ENCODE assay signal across 7 mouse cellular contexts in genomic region chr7:44855036-44855435, GRCm38 (mm10). TPM values are rescaled to one million over a fixed set of nuclear protein-coding genes. Genes with fewer than 3 reads are reported as not detected.
DNase-seq lines count a peak whose midpoint lies in the region; ATAC-seq and TF ChIP-seq lines count a peak whose summit lies in the region.

No protein-coding gene starts in this region.

- H3K4me3 ChIP-seq in lung, postnatal 0 days (ENCODE audit: low read depth, low read length) = peak overlapping the region; percentile 55
- peak overlapping the region; percentile 48 for H3K4me3 ChIP-seq in forebrain, embryonic 13.5 days
- H3K4me3 ChIP-seq in limb, embryonic 14.5 days (replicated peaks; ENCODE audit: low read length) = peak overlapping the region; percentile 51
- H3K4me3 ChIP-seq in stomach, embryonic 16.5 days (replicated peaks; ENCODE audit: low read length) = peak overlapping the region; percentile 63

- no peak for DNase-seq in lung, postnatal 0 days (ENCODE audit: low spot score)
- DNase-seq in lung, postnatal 10 days = no peak
- DNase-seq in limb, embryonic 14.5 days (ENCODE audit: low spot score) = no peak
- no peak for DNase-seq in gastrocnemius, postnatal 10 days
- no peak for DNase-seq in urinary bladder, postnatal 25 days (ENCODE audit: low spot score)

- H3K4me1 ChIP-seq in lung, postnatal 0 days (ENCODE audit: insufficient read depth, low read depth, low read length) = peaks cover 22% of the 10 kb centered on the region
- H3K4me1 ChIP-seq in forebrain, embryonic 13.5 days = peaks cover 70% of the 10 kb centered on the region
- peaks cover 27% of the 10 kb centered on the region for H3K4me1 ChIP-seq in limb, embryonic 14.5 days (ENCODE audit: control insufficient read depth, insufficient read depth, low read length)
- H3K4me1 ChIP-seq in stomach, embryonic 16.5 days (ENCODE audit: control insufficient read depth, insufficient read depth, low read length) = peaks cover 51% of the 10 kb centered on the region

- H3K4me2 ChIP-seq in lung, postnatal 0 days (replicated peaks; ENCODE audit: low read depth, low read length) = peak overlapping the region; percentile 96
- H3K4me2 ChIP-seq in forebrain, embryonic 13.5 days = peak overlapping the region; percentile 83
- peak overlapping the region; percentile 95 for H3K4me2 ChIP-seq in limb, embryonic 14.5 days (replicated peaks; ENCODE audit: low read depth, low read length, severe bottlenecking)
- peak overlapping the region; percentile 93 for H3K4me2 ChIP-seq in stomach, embryonic 16.5 days (ENCODE audit: low read depth, low read length)

- no peak for ATAC-seq in lung, postnatal 0 days
- no peak for ATAC-seq in forebrain, embryonic 13.5 days
- ATAC-seq in limb, embryonic 14.5 days (ENCODE audit: low FRiP score, low read depth) = no peak
- ATAC-seq in stomach, embryonic 16.5 days (ENCODE audit: insufficient read depth, low FRiP score) = peak; percentile 2; the same call in 1 of the 2 replicates

- WGBS in lung, postnatal 0 days = 42% methylated on average over 10 of the region's 10 CpGs
- WGBS in forebrain, embryonic 13.5 days = 30% methylated on average over 10 of the region's 10 CpGs
- WGBS in limb, embryonic 14.5 days = 47% methylated on average over 10 of the region's 10 CpGs
- 43% methylated on average over 10 of the region's 10 CpGs for WGBS in stomach, embryonic 16.5 days

- no peak for TF ChIP-seq EP300 in lung, postnatal 0 days (IDR thresholded peaks at IDR 0.05)

- no peak for TF ChIP-seq CTCF in lung, postnatal 0 days (IDR thresholded peaks at IDR 0.05)

- no peak for TF ChIP-seq POLR2A in limb, embryonic 14.5 days (IDR thresholded peaks at IDR 0.05; ENCODE audit: borderline replicate concordance, extremely low read depth, insufficient read depth, insufficient read length)

- peak overlapping the region; percentile 70 for H3K9ac ChIP-seq in lung, postnatal 0 days (replicated peaks; ENCODE audit: low read depth)
- peak overlapping the region; percentile 78 for H3K9ac ChIP-seq in forebrain, embryonic 13.5 days
- peak overlapping the region; percentile 54 for H3K9ac ChIP-seq in limb, embryonic 14.5 days (ENCODE audit: low read depth, low read length, severe bottlenecking)
- H3K9ac ChIP-seq in stomach, embryonic 16.5 days (ENCODE audit: low read length) = peak overlapping the region; percentile 77

- peak overlapping the region; percentile 98 for H3K27ac ChIP-seq in lung, postnatal 0 days (ENCODE audit: low read length)
- H3K27ac ChIP-seq in forebrain, embryonic 13.5 days = peak overlapping the region; percentile 90
- peak overlapping the region; percentile 84 for H3K27ac ChIP-seq in limb, embryonic 14.5 days (replicated peaks; ENCODE audit: low read depth, low read length)
- H3K27ac ChIP-seq in stomach, embryonic 16.5 days (ENCODE audit: low read length) = peak overlapping the region; percentile 98

- H3K36me3 ChIP-seq in lung, postnatal 0 days (ENCODE audit: insufficient read depth, low read length) = no peaks in the 10 kb centered on the region
- peaks cover 22% of the 10 kb centered on the region for H3K36me3 ChIP-seq in forebrain, embryonic 13.5 days (ENCODE audit: poor library complexity, severe bottlenecking)
- peaks cover 16% of the 10 kb centered on the region for H3K36me3 ChIP-seq in limb, embryonic 14.5 days (ENCODE audit: control insufficient read depth, insufficient read depth, low read length)
- no peaks in the 10 kb centered on the region for H3K36me3 ChIP-seq in stomach, embryonic 16.5 days (ENCODE audit: control insufficient read depth, insufficient read depth, low read length)

- no peaks in the 10 kb centered on the region for H3K9me3 ChIP-seq in lung, postnatal 0 days (ENCODE audit: low read length)
- H3K9me3 ChIP-seq in forebrain, embryonic 13.5 days (replicated peaks) = no peaks in the 10 kb centered on the region
- H3K9me3 ChIP-seq in limb, embryonic 14.5 days (ENCODE audit: control insufficient read depth, low read length) = no peaks in the 10 kb centered on the region
- no peaks in the 10 kb centered on the region for H3K9me3 ChIP-seq in stomach, embryonic 16.5 days (replicated peaks; ENCODE audit: control insufficient read depth, low read length)

- H3K27me3 ChIP-seq in lung, postnatal 0 days (replicated peaks; ENCODE audit: insufficient read depth, low read length) = no peaks in the 10 kb centered on the region
- H3K27me3 ChIP-seq in forebrain, embryonic 13.5 days = no peaks in the 10 kb centered on the region
- no peaks in the 10 kb centered on the region for H3K27me3 ChIP-seq in limb, embryonic 14.5 days (ENCODE audit: control insufficient read depth, insufficient read depth, low read length)
- no peaks in the 10 kb centered on the region for H3K27me3 ChIP-seq in stomach, embryonic 16.5 days (ENCODE audit: control insufficient read depth, insufficient read depth, low read length)

RNA-seq across cellular contexts. Expression of gene Pnkp, which starts 1.9 kb away (rescaled TPM):
- polyA plus RNA-seq in lung, postnatal 0 days (2015; fragmentation: Nextera tagmentation; extraction: Ambion mirVana) = 39.7 and 41.3 TPM in 2 replicates
- polyA plus RNA-seq in forebrain, embryonic 13.5 days (2015; fragmentation: Nextera tagmentation; extraction: Ambion mirVana) = 34.9 and 38.1 TPM in 2 replicates
- polyA plus RNA-seq in limb, embryonic 14.5 days (2012; rRNA removed) = 28.7 and 32.0 TPM in 2 replicates
- polyA plus RNA-seq in limb, embryonic 14.5 days (2014; fragmentation: Nextera tagmentation; extraction: Ambion mirVana) = 23.8 and 26.6 TPM in 2 replicates
- polyA plus RNA-seq in stomach, embryonic 16.5 days (2015; fragmentation: Nextera tagmentation; extraction: Ambion mirVana) = 32.6 and 34.8 TPM in 2 replicates
- 10 to 100 TPM; 14.4 to 16.5 TPM for total RNA-seq in gastrocnemius, postnatal 10 days (2021)

RNA-seq across cellular contexts. Expression of gene Tbc1d17, which starts 6.2 kb away (rescaled TPM):
- polyA plus RNA-seq in lung, postnatal 0 days (2015; fragmentation: Nextera tagmentation; extraction: Ambion mirVana) = 73.2 and 84.0 TPM in 2 replicates
- polyA plus RNA-seq in forebrain, embryonic 13.5 days (2015; fragmentation: Nextera tagmentation; extraction: Ambion mirVana) = 81.5 and 95.5 TPM in 2 replicates
- polyA plus RNA-seq in limb, embryonic 14.5 days (2012; rRNA removed) = 86.0 and 103 TPM in 2 replicates
- 76.0 and 81.7 TPM in 2 replicates for polyA plus RNA-seq in limb, embryonic 14.5 days (2014; fragmentation: Nextera tagmentation; extraction: Ambion mirVana)
- 71.7 and 74.1 TPM in 2 replicates for polyA plus RNA-seq in stomach, embryonic 16.5 days (2015; fragmentation: Nextera tagmentation; extraction: Ambion mirVana)
- total RNA-seq in gastrocnemius, postnatal 10 days (2021) = 10 to 100 TPM; 41.7 to 49.0 TPM

RNA-seq across cellular contexts. Expression of gene Akt1s1, which starts 6.2 kb away (rescaled TPM):
- polyA plus RNA-seq in lung, postnatal 0 days (2015; fragmentation: Nextera tagmentation; extraction: Ambion mirVana) = 84.0 and 89.4 TPM in 2 replicates
- polyA plus RNA-seq in forebrain, embryonic 13.5 days (2015; fragmentation: Nextera tagmentation; extraction: Ambion mirVana) = 93.1 and 95.4 TPM in 2 replicates
- polyA plus RNA-seq in limb, embryonic 14.5 days (2012; rRNA removed) = 179 and 270 TPM in 2 replicates
- 66.1 and 70.5 TPM in 2 replicates for polyA plus RNA-seq in limb, embryonic 14.5 days (2014; fragmentation: Nextera tagmentation; extraction: Ambion mirVana)
- 73.5 and 83.1 TPM in 2 replicates for polyA plus RNA-seq in stomach, embryonic 16.5 days (2015; fragmentation: Nextera tagmentation; extraction: Ambion mirVana)
- 10 to 100 TPM; 84.2 to 86.4 TPM for total RNA-seq in gastrocnemius, postnatal 10 days (2021)

RNA-seq across cellular contexts. Expression of gene Ptov1, which starts 14.6 kb away (rescaled TPM):
- polyA plus RNA-seq in lung, postnatal 0 days (2015; fragmentation: Nextera tagmentation; extraction: Ambion mirVana) = 276 and 288 TPM in 2 replicates
- polyA plus RNA-seq in forebrain, embryonic 13.5 days (2015; fragmentation: Nextera tagmentation; extraction: Ambion mirVana) = 558 and 574 TPM in 2 replicates
- 751 and 1,065 TPM in 2 replicates for polyA plus RNA-seq in limb, embryonic 14.5 days (2012; rRNA removed)
- polyA plus RNA-seq in limb, embryonic 14.5 days (2014; fragmentation: Nextera tagmentation; extraction: Ambion mirVana) = 471 and 513 TPM in 2 replicates
- 150 and 156 TPM in 2 replicates for polyA plus RNA-seq in stomach, embryonic 16.5 days (2015; fragmentation: Nextera tagmentation; extraction: Ambion mirVana)
- 100 to 1,000 TPM; 210 to 216 TPM for total RNA-seq in gastrocnemius, postnatal 10 days (2021)

RNA-seq across cellular contexts. Expression of gene Med25, which starts 37.5 kb away (rescaled TPM):
- polyA plus RNA-seq in lung, postnatal 0 days (2015; fragmentation: Nextera tagmentation; extraction: Ambion mirVana) = 54.2 and 62.5 TPM in 2 replicates
- 145 and 165 TPM in 2 replicates for polyA plus RNA-seq in forebrain, embryonic 13.5 days (2015; fragmentation: Nextera tagmentation; extraction: Ambion mirVana)
- 142 and 181 TPM in 2 replicates for polyA plus RNA-seq in limb, embryonic 14.5 days (2012; rRNA removed)
- 69.1 and 73.5 TPM in 2 replicates for polyA plus RNA-seq in limb, embryonic 14.5 days (2014; fragmentation: Nextera tagmentation; extraction: Ambion mirVana)
- 89.9 and 94.0 TPM in 2 replicates for polyA plus RNA-seq in stomach, embryonic 16.5 days (2015; fragmentation: Nextera tagmentation; extraction: Ambion mirVana)
- 10 to 100 TPM; 44.7 to 53.5 TPM for total RNA-seq in gastrocnemius, postnatal 10 days (2021)
